Mouse (Mus musculus) mouse trophoblast stem cell (cell line): ENCODE data around the gene Mxd1.

Experiments used
- in situ Hi-C, 2 experiments: fragments of 300-500 bp; cut with MseI, MboI; formaldehyde crosslinking; loops; 2 replicates in 1 of 2; 3 replicates in 1 of 2; pipeline ENCODE4 v1.15.1; 2025

Gene Mxd1

DNA sequence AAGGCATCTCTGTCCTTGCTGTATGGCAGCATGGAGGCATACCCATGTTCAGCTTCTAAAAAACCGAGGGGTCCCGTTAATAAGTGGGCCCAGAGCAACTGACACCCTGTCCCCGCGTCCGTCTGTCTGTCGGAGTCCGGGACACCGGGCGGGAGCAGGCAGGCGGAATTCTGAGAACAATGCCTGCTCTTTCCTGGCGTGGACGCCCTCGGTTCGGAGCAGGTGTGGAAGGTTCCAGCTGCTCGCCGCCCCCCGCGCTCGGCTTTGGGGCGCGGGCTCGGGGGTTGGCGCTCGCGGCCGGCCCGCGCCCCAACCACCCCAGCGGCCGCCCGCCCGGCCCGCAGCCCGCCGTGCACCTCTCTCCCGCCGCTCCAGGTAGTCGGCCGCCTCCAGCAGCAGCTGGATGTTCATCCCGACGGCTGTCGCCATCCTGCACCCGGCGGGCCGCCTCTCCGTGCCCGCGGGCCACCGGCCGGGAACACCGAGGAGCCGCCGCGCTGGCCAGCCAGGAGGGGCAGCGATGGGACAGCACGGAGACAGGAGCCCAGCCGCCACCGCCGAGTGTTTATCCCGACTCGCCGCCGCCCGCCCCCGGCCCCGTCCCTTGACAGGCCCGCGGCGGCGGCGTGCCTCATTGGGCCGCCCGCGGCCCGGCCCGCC, at the start of gene Mxd1:
Gene Mxd1 (minus strand): TSS at position 582 of the 660 bp plus-strand sequence.
- in situ Hi-C loops: no loop called here

DNA sequence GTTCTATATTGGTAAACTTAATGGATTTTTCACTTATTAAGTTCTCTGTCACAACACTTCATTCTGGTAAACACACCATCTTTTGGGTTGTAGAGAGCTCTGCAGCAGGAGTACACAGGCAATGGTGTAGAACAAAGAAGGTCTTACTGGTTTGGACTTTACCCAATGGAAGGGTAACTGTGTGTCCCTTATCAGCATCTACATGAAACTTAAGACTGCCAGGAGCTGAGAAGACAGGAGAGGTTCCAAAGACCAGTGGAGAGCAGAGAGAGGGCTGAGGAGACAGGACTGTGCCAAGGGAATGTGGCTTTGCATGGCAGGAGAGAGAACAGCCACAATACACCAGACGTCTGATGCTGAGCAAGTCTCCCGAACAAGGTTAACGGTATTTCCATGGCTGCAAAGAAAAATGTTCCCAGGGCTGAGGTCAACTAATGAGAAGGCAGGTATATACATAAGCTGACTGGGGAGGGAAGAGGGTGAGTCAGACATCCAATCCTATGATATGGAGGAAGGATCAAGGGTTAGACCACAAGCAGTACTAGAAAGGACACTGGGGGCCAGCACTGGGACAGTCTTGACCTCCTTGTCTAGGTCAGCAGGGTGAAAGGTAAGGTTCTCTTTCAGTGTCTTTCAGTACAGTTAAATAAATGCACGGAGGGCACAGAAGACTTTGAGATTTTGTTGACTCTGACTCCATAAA, 39.3 kb upstream of the Mxd1 start:
- in situ Hi-C loops: no loop called here

DNA sequence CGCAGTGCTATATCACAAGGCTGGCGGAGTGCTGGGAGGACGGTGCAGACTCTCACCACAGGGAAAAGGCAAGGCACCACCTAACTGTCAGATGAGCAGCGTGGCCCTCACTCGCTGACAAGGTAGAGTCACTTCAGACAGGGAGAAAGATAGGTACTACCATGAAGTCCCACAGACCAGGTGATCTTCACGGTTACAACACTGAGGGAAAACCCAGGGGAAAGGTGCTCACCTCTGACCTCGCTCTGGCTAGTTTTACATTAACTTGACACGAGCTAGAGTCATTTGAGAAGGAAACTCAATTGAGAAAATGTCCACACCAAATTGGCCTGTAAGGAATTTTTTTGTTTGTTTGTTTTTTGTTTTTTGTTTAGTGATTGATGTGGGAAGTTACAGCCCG, 33.6 kb upstream of the Mxd1 start:
- in situ Hi-C loops: no loop called here

DNA sequence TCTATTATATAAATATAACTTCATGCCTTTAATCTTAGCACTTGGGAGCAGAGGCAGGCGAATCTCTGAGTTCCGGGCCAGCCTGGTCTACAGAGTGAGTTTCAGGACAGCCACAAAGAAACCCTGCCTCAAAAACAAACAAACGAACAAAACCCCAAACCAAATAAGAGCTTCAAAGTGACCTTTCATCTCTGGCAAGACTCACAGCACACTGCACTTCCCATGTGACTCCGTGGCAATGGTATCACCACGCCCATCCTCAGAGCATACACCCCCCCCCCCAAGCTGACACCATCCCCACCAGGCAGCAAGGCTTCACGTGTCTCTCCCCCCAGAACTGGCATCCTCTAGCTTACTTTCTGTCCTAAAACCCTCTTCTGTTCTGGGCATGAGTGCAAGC, 28.9 kb upstream of the Mxd1 start:
- in situ Hi-C loops: no loop called here

DNA sequence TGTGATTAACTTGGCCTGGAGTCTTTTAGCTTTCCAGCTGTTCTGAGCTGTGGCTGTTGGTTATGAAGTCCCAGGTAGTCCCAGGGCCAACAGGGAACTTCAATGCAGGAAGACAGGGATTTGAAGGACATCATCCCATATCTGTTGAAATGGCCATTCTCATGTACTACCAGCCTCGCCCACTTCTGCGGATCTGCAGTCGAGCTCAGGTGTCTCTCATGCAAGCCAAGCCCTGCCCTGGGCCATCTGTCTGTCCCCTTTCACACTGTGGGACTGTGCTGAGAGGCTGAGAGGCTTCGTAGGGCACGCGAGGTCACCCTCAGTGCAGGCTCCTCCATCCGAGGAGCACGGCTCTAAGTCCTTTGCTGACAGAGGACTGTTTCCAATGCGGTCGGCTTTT, 27.3 kb upstream of the Mxd1 start:
- in situ Hi-C loops: no loop called here

DNA sequence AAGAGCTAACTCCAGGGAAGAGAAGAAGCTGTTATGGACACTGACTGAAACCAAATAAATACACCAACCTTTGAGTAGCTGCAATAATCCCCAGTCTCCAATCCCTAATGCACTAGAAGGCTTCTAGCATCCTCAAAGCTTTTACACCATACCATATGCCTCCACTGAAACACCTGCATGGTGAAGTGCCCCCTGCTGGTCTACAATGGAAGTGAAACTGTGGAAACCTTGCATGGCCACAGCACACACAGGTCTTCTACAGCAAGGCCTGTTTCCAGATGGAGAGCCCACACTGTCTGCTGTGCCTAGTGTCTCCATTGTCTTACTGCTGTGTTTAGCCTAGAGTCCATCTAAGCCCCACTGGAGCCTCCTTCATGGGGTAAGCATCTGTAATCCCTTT, 25.5 kb upstream of the Mxd1 start:
- in situ Hi-C loops: no loop called here

DNA sequence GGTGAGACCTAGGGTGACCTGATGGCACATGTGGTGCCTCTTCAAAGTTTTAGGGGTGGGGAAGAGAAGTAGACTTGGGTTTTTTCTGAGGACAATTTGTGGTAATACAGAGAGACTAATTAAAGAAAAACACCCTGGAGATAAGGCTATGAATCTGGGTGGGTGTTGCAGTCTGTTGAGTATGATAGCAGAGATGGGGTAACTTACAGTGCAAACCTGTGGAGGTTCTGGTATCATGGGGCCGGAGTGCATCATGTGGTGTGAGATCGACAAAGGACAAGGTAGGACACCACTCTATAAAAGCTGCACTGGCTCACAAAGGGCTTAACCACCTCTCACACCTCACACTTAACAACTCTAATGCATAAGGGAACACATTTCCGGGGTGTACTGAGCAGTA, 20.7 kb upstream of the Mxd1 start:
- in situ Hi-C loops: no loop called here

DNA sequence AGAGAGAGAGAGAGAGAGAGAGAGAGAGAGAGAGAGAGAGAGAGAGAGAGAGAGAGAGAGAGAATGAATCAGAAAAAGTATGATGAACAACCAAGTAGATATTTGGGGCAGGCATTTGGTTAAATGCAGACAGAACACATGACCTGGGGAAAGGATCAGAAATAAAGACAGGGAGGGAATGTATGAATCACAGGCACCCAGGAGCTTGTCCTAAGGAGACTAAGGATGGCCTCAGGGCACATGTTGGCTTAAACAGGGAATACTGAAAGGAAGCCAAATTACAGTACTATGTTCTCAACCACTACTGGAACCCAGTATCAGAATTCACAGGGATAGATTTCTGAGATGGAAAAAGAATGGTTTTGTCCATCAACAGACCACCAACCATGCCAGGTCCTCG, 18.0 kb upstream of the Mxd1 start:
- in situ Hi-C loops: no loop called here

DNA sequence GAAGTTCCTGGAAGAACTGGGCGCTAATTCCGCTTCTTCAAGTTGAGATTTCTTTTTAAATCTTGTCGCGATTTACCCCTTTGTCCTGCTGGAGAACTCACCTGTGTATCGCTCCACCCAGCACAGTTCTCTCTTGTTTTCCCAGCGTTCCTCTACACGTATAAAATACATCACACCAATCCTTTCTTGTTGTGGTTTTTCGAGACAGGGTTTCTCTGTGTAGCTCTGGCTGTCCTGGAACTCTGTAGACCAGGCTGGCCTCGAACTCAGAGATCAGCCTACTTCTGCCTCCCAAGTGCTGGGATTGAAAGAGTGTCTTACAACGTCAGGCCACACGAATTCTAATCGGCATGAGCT, 15.7 kb upstream of the Mxd1 start:
- in situ Hi-C loops: no loop called here

DNA sequence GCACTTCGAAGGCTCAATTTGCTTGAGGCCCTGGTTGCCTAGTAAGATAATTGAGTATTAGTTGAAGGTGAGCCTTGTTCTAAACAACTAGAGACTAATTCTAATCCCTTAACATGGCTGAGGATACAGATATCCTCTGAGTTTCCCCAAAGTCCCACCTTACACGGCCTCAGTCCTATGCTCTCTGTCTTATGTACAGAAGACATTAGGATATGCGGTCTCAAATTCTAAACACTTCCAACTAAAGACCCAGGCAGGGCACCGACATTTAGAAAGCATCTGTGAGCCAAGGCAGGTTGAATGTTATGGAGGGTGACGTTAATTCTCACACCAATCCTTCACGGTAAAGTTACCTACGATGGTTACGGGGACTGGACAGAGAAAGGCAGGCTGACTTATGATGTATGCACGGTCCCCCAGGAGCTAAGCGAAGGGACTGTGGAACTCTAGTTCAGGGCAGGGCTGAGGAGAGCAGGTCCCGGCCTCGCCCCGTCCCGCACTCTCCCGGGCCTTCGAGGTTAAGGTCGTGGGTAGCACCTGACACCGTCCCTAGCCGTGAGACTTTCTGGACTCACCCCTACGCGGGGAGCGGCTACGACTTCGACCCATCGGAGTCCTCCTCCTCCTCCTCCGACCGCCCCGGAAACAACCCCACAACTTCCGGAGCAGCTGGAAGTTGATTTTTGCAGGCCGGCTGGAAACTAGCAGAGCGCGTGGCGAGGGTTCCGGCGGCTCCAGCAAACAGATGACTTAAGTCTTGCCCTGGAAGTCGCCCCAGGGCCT, 15.1 kb upstream of the Mxd1 start, which contains the start of gene Snrnp27:
Gene Snrnp27 (minus strand): TSS at position 651 of the 783 bp plus-strand sequence.
- in situ Hi-C loops: no loop called here

DNA sequence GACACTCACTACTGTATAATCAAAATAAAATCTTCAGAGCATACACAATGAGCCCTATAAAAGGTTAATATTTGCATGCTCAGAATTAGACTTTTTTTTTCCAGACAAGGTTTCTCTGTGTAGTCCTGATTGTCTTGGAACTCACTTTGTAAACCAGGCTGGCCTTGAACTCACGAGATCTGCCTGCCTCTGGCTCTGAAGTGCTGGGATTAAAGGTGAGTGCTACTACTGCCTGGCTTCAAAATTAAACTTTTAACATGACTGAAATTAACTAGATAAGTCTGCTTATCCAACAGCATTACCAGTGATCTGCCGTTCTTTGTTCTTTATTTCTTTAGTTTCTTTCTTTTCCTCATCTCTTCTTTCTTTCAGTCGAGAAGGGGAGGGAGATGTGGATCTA, 12.3 kb upstream of the Mxd1 start:
- in situ Hi-C loops: no loop called here

DNA sequence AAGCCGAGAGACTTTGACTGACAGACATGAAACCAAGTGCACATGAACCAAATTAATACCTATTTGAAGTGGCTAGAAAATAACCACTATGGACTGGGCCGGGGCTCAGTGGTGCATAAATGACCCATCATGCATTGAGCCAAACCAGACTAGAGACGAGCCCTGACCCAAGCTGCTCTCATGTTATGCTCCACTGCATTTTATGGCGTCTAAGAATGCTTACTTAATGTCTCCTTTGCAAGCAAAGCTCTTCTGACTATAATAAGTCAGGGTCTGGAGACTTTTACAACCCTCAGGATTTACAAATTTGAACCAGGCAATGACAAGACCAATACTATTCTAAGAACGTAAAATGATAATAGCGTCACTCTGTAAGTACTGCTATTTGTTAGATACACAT, 9.4 kb upstream of the Mxd1 start:
- in situ Hi-C loops: loop anchor here in 1 of 2 experiments (10.0 kb wide), 1 partner anchor 134 kb away; no protein-coding TSS in a partner anchor

DNA sequence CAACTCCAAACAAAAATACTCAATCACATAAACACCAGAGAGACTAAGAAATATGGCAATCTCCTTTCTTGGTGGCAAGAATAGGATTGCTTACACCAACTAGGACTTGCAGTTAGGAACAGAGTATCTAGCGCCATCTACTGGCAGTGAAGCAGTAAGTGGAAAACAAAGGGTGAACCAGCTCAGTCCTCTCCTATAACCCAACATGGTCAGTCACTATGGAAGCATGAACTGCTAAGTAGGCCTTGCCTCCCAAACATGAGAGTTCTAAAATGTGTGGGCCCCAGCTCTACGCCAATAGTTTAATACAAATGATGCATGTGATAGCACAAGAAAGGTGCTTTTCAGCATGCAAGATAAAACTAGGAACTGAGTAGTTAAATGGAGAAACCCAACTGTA, 1.9 kb upstream of the Mxd1 start:
- in situ Hi-C loops: loop anchor here in 1 of 2 experiments (10.0 kb wide), 1 partner anchor 126 kb away; no protein-coding TSS in a partner anchor

DNA sequence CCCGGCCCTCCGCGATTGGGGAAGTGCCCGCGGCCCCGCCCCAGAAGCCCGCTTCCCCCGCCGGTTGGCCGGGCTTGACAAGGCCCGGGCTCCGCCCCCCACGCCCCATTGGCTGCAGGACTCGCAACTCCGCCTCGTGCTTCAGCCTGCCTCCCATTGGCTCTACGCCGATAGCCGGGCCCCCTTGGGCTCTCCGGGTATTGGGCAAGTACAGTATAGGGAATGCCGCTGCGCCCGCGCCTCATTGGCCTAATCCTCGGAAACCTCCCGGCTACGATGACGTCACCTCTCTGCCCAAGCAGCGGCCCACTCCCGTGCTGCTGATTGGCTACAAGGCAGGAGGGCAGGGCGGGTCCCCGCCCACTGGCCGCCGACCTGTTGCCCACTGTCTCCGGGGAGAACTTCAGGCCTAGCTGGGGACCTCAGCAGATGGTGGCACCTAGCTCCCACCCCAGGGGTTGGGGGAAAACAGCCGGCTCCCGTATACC, 323 bp upstream of the Mxd1 start:
- in situ Hi-C loops: no loop called here

DNA sequence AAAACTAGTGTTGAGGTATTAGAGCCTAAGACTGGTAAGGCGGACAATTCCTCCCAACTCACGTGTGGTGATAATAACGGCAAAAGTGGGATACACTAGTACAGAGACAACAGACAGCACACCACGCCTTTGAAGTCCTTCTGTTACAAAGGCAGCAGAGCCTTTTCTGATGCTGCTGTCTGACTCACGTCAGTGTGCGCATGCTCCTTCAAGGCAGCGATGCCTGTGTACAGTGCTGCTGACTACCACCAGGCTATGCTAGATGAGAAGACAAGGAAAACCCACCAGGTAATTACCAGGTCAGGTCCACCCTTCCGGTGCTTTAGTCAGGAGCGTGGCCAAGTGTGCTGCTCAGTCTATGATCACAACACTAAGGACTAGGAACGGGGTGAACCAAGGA, 1.9 kb downstream of the Mxd1 start:
- in situ Hi-C loops: no loop called here

DNA sequence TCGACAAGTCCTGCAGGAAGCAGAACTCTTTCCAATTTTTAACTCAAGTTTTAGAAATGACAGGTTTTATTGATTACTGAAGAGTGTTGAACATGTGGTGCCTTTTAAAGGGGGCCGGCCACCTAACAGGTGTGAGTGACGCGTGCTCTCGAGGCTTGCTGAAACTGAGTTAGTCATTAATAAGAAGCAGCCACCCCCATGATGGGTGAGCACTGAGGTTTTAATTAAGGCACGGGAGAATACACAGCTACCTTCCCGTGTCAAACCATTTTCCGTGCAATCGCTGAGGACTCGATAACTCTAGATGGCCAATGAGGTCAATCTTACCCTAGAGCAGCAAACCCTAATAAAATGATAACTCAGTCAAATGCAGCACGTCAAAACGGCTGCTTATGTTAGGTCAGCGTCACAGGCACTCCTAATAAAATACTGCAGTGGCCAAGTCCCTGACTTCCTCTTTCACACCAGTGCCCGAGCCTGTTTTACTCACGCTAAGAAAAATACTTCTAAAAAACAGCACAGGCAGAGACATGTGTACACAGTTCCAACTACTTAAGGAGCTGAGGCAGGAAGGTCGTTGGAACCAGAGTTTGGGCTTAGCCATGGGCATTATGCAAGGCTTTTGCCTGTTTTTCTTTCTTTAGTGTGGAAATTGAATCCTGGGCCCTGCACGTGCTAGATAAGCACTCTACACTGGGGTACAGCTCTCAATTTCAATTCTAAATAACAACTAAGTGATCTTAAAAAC, 3.2 kb downstream of the Mxd1 start:
- in situ Hi-C loops: no loop called here

DNA sequence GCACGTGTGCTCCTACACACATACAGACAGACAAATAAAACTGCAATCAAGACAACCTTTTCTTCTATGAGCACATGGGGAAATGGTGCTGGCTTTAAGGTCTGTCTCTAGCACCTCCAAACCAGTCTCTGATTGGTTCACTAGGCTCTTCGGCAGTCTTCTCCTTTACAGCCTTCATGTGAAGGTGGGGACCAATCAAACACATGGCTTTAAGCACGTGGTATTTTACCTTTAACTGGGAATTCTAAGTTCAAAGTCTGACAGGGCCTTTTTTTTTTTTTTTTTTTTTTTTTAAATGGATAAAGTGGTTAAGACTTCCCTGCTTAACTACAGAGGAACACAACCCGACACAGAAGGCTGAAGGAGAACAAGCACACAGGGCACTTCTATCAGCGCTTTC, 3.9 kb downstream of the Mxd1 start:
- in situ Hi-C loops: no loop called here

DNA sequence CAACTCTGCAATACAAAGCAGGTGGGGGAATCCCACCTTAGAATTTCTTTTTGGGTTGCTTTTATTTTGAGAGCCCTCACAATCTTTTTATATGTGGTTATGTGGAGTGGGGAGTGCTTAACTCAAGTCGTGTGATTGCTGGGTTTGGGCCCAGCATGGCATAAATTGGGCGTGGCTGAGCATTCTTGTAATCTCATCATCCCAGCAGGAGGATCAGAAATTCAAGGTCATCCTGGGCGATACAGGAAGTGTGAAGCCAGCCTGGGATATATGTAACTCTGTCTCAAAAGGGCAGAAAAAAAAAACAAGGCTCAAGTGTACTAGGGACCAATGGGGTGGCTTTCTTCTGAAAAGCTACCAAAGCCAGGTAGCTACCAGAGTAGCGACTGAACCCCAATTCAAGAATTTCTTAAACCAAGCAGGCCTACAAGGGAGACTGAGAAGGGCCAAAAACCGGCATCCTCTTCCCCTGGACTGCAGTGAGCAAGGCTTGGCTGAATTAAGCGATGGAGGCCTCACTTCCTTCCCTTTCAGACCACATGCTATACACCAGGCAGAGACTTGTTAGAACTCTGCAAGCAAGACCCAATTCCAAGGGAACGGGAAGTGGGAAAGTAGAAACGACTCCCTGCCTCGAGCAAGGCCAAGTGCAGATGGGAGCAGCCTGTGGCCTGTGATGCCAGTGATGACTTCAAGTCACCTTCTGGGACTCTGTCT, 8.6 kb downstream of the Mxd1 start:
- in situ Hi-C loops: no loop called here

DNA sequence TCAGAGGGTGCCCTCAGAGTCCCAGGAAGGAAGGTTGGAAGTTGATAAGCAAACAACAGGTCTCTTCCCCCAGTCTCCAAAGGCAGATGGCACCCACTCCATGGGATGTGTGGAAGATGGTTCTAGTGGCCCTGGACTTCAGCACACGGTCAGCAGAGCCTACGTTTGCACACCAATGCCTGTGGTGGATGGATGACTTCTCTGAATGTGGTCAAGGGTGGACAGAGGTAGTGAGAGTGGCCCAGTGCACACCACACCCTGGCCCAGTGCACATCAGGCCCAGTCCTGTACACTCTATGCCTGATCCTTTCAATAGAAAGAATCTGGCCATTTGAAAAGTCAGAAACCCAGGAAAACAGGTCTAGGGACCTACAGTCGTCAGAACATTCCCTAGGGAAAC, 10.5 kb downstream of the Mxd1 start:
- in situ Hi-C loops: no loop called here

DNA sequence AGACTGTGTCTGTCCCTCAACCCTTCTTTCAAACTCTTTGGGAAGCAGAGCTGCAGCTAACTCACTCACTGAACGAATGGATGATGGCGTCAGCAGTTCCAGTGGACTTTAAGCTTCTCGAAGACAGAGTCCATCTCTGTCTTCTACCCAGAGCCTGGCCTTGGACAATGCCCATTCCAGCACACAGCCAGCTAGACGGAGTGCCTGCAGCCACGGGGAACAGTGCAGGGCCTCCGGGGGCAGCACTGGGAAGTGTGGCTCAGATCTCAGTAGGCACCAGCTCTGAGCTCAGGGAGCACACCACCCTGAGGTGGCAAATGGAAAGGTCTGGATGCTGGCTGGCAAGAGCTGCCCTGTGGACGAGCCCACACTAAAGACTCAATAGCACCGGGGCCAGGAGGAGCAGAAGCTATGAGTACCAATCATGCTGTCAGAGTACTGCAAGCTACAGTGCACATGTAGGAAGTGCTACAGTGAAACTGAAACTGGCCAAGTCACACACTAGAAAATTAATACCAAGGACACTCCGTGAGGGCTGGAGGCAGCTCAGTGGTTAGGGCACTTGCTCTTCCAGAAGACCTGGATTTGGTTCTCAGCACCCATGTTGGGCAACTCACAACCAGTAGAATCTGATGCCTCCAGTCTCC, 14.6 kb downstream of the Mxd1 start:
- in situ Hi-C loops: no loop called here

DNA sequence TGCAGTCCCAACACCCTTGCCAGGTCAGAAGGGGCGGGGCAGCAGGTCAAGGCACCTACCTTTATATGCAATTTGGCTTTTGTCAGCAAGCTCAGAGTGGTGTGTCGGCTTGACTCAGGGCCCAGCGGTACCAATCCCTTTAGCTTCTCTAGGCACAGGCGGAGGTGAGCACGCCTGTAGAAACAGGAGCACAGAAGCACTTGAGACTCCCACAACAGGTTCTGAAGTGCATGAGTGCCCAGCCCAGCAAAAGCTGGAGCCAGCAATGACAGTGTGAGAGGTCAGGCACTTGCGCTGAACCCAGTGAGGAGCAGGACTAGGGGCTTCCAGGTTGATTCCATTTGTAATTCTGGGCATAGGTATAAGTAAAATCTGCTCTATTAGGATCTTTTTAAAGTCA, 15.9 kb downstream of the Mxd1 start:
- in situ Hi-C loops: no loop called here
